Mouse (Mus musculus) lung, embryonic 14.5 days (tissue): Measurements from ENCODE around the gene Dync1i2. TPM values are rescaled to one million over a fixed set of nuclear protein-coding genes. Genes with fewer than 3 reads are reported as not detected.

Experiments
- ATAC-seq: fragments of 200-750 bp; cut with Nextera tagmentation; 2 replicates; pipeline ENCODE4 v1.8.0; 2017; ENCODE audit warnings: mild to moderate bottlenecking, moderate TSS enrichment, moderate library complexity; ENCODE audit not compliant: insufficient read depth
- DNase-seq: peaks from one replicate; pipeline ENCODE4 v3.0.0-alpha.2; 2015
- H3K27ac ChIP-seq: fragments of 300-500 bp; sonication (generic); 2 replicates; pipeline ENCODE4 v1.5.1; 2014; ENCODE audit warnings: low read depth, mild to moderate bottlenecking, moderate library complexity
- H3K27me3 ChIP-seq: fragments of 300-500 bp; sonication (generic); 2 replicates; pipeline ENCODE4 v1.6.1; 2014; ENCODE audit warnings: low read length, control low read depth; ENCODE audit not compliant: insufficient read depth
- H3K36me3 ChIP-seq: fragments of 300-500 bp; sonication (generic); 2 replicates; pipeline ENCODE4 v1.6.1; 2014; ENCODE audit warnings: control low read depth; ENCODE audit not compliant: insufficient read depth
- H3K4me1 ChIP-seq: fragments of 300-500 bp; sonication (generic); 2 replicates; pipeline ENCODE4 v1.6.1; 2014; ENCODE audit warnings: antibody characterized with exemption, control low read depth; ENCODE audit not compliant: insufficient read depth
- H3K4me2 ChIP-seq: fragments of 300-500 bp; sonication (generic); 2 replicates; pipeline ENCODE4 v1.6.1; 2014; ENCODE audit warnings: mild to moderate bottlenecking
- H3K4me3 ChIP-seq: fragments of 300-500 bp; sonication (generic); 2 replicates; pipeline ENCODE4 v1.5.1; 2014; ENCODE audit warnings: low read depth, low read length
- H3K9ac ChIP-seq: fragments of 300-500 bp; sonication (generic); 2 replicates; pipeline ENCODE4 v1.6.1; 2014
- H3K9me3 ChIP-seq: fragments of 300-500 bp; sonication (generic); 2 replicates; pipeline ENCODE4 v1.6.1; 2016; ENCODE audit warnings: low read depth, low read length, control low read depth
- CTCF ChIP-seq: IDR thresholded peaks from 2 replicates; pipeline ENCODE4 v1.5.1; 2016; ENCODE audit warnings: antibody characterized with exemption, low read depth
- WGBS: fragments of 180-500 bp; shearing (Covaris S2); extraction: QIAGEN DNeasy Blood & Tissue Kit; methylation state at CpG from one replicate; pipeline ENCODE4 v1.1.7; 2014; 5-methylcytosine and 5-hydroxymethylcytosine counted together
- polyA plus RNA-seq: library from polyadenylated mRNA; unstranded; fragments of >200 nt; fragmentation: Nextera tagmentation; extraction: Ambion mirVana; gene quantifications from 2 replicates; pipeline ENCODE4 v1.2.1, GENCODE M21; 2014

The Dync1i2 gene
- polyA plus RNA-seq, 1 experiment from 2014 or later, result 110 TPM

DNA sequence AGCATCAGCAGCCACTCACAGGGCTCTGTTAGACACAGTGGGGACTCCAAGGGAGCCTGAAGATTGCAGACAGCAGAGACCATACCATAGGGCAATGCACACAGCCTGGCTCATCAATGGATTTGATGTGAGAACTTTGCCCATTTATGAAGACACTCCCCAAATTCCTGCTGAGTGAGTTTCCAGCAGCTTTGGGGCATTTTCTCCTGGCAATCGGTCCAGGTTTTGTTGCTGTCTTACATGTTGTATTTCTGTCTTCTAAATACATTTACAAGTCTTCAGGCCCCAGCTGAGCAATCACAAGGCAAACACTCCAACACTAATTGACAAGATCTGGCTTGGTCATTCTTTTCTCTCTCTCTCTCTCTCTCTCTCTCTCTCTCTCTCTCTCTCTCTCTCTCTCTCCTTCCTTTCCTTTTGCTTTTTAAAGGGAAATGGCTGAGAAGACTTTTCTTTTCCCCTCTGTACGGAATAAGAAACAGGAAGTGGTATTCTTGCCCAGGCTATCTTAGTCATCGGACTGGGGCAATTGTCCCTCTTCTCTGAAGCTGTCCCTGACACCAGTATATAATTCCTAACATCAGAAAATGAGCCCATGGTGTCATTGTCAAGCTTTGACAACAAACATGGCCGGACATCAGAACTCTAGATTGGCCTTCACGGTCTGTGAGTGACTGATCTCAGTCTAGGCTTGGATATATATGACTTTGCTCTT is 2.3 kb upstream of the Dync1i2 start:
- no peaks in the 10 kb centered on the region for H3K4me1 ChIP-seq
- H3K27me3 ChIP-seq, result no peaks in the 10 kb centered on the region
- DNase-seq, result no peak
- no peak overlapping the region for H3K9ac ChIP-seq
- WGBS, result 73% methylated on average over 5 of the region's 5 CpGs
- peaks cover under 1% of the 10 kb centered on the region; the same call in 1 of the 2 replicates for H3K36me3 ChIP-seq
- no peak overlapping the region for H3K4me3 ChIP-seq
- H3K4me2 ChIP-seq, result no peak overlapping the region
- no peaks in the 10 kb centered on the region for H3K9me3 ChIP-seq
- no peak for ATAC-seq
- TF ChIP-seq CTCF, result no peak
- no peak overlapping the region for H3K27ac ChIP-seq

- H3K9me3 ChIP-seq, result no peaks in the 10 kb centered on the region
- H3K27ac ChIP-seq, result no peak overlapping the region
- H3K4me1 ChIP-seq, result no peaks in the 10 kb centered on the region
- H3K4me3 ChIP-seq, result peak overlapping the region; percentile 94; the same call in 1 of the 2 replicates
- DNase-seq (no peak), ATAC-seq (peak; percentile 8; the same call in 1 of the 2 replicates)
- no peak overlapping the region for H3K4me2 ChIP-seq
- no peak overlapping the region for H3K9ac ChIP-seq
- H3K27me3 ChIP-seq, result no peaks in the 10 kb centered on the region
- 92% methylated on average over 2 of the region's 2 CpGs for WGBS
- H3K36me3 ChIP-seq, result peaks cover 11% of the 10 kb centered on the region
- no peak for TF ChIP-seq CTCF
These were observed 410 bp upstream of the Dync1i2 start for GRCm38 (mm10) chr2:71211096-71211495.

GRCm38 (mm10) chr2:71212360-71212726 is 837 bp downstream of the Dync1i2 start:
- no peak for TF ChIP-seq CTCF
- Histone ChIP-seq H3K9me3 (no peaks in the 10 kb centered on the region), H3K4me1 (no peaks in the 10 kb centered on the region), H3K4me2 (peak overlapping the region; percentile 57), H3K27me3 (no peaks in the 10 kb centered on the region), H3K4me3 (peak overlapping the region; percentile 94), H3K27ac (peak overlapping the region; percentile 88), H3K9ac (peak overlapping the region; percentile 95), H3K36me3 (peaks cover 11% of the 10 kb centered on the region)
- under 1% methylated on average over 6 of the region's 6 CpGs for WGBS
- ATAC-seq, result no peak
- DNase-seq, result peak; percentile 17

DNA sequence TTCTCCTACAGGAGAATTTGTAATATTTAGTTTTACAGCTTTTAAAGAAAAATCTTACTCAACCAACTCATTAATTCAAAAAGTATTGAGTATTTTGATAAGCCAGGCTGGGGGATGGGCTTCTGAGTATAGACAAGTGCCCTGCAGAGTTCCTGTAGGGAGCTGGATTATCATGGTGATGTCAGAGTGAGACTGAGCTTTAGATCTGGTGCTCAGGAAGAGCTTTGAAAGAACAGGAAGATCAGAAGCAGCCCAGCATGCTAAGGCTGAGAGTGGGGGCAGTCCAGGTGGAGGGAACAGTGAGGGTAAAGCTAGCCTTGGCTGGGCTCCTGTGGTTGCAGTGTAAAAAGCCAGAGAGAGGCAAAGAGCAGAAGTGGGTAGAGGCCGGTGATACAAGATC is 9.5 kb downstream of the Dync1i2 start:
- Histone ChIP-seq H3K27me3 (no peaks in the 10 kb centered on the region), H3K27ac (no peak overlapping the region), H3K4me2 (no peak overlapping the region), H3K4me3 (no peak overlapping the region), H3K4me1 (no peaks in the 10 kb centered on the region), H3K36me3 (peaks cover 62% of the 10 kb centered on the region), H3K9ac (no peak overlapping the region), H3K9me3 (no peaks in the 10 kb centered on the region)
- ATAC-seq (no peak), DNase-seq (no peak)
- 93% methylated on average over 1 of the region's 1 CpGs for WGBS
- no peak for TF ChIP-seq CTCF

GRCm38 (mm10) chr2:71227398-71227797 is 15.9 kb downstream of the Dync1i2 start:
- TF ChIP-seq CTCF, result peak; percentile 40
- peaks cover 54% of the 10 kb centered on the region for H3K36me3 ChIP-seq
- H3K4me1 ChIP-seq, result no peaks in the 10 kb centered on the region
- peak; percentile 71 for DNase-seq
- H3K27ac ChIP-seq, result no peak overlapping the region
- no peak overlapping the region for H3K4me3 ChIP-seq
- no peaks in the 10 kb centered on the region for H3K27me3 ChIP-seq
- no peak overlapping the region for H3K9ac ChIP-seq
- ATAC-seq, result no peak
- H3K4me2 ChIP-seq, result no peak overlapping the region
- no peaks in the 10 kb centered on the region for H3K9me3 ChIP-seq
- 35% methylated on average over 1 of the region's 1 CpGs for WGBS

DNA sequence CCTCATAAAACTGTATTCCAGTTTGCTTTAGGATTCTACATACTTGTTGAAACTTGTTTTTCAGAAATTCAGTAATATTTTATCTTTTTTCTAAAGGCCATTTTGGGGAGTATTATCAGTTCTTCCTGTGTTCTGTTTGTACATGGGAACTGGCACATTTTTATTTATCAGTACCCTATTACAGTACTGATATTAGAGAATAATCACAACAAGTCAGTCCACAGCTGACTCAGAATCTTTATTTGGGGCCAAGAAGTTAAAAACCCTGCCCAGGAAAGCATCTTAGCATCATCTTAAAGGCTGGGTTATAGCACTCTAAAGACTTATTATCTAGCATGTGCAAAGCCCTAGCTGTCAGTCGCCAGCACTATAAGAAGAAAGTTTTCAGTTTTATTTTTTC is 18.1 kb downstream of the Dync1i2 start:
- Histone ChIP-seq H3K4me2 (no peak overlapping the region), H3K4me1 (no peaks in the 10 kb centered on the region), H3K9me3 (no peaks in the 10 kb centered on the region), H3K9ac (no peak overlapping the region), H3K4me3 (no peak overlapping the region), H3K36me3 (peaks cover 38% of the 10 kb centered on the region), H3K27ac (no peak overlapping the region), H3K27me3 (no peaks in the 10 kb centered on the region)
- WGBS, result 91% methylated on average over 1 of the region's 1 CpGs
- ATAC-seq (no peak), DNase-seq (no peak)
- TF ChIP-seq CTCF, result no peak

- DNase-seq, result no peak
- no peaks in the 10 kb centered on the region for H3K4me1 ChIP-seq
- H3K36me3 ChIP-seq, result peaks cover 40% of the 10 kb centered on the region
- H3K27me3 ChIP-seq, result no peaks in the 10 kb centered on the region
- no peak overlapping the region for H3K27ac ChIP-seq
- ATAC-seq, result no peak
- 82% methylated on average over 5 of the region's 5 CpGs for WGBS
- H3K4me2 ChIP-seq, result no peak overlapping the region
- no peak overlapping the region for H3K4me3 ChIP-seq
- no peaks in the 10 kb centered on the region for H3K9me3 ChIP-seq
- H3K9ac ChIP-seq, result no peak overlapping the region
- no peak for TF ChIP-seq CTCF
These were observed 20.4 kb downstream of the Dync1i2 start for GRCm38 (mm10) chr2:71231951-71232350.
